Mouse (Mus musculus): ENCODE results near the gene Tlnrd1. TPM values are rescaled to one million over a fixed set of nuclear protein-coding genes. Genes with fewer than 3 reads are reported as not detected.

The Tlnrd1 gene
- total RNA-seq, 2 experiments from 2014 or later, result 5.0 to 8.3 TPM

GRCm38 (mm10) chr7:83847187-83848075, 36.7 kb downstream of the Tlnrd1 start:
- ATAC-seq (replicated peaks; ENCODE audit: poor library complexity), result no peak

GRCm38 (mm10) chr7:83844807-83845206, 39.3 kb downstream of the Tlnrd1 start:
- no peak for ATAC-seq (replicated peaks; ENCODE audit: poor library complexity)

- ATAC-seq (replicated peaks; ENCODE audit: poor library complexity), result no peak
These were observed 41.4 kb downstream of the Tlnrd1 start for GRCm38 (mm10) chr7:83842486-83843259.

GRCm38 (mm10) chr7:83840076-83840475, 44.0 kb downstream of the Tlnrd1 start:
- ATAC-seq (replicated peaks; ENCODE audit: poor library complexity), result no peak

GRCm38 (mm10) chr7:83838525-83839224, 45.4 kb downstream of the Tlnrd1 start:
- no peak for ATAC-seq (replicated peaks; ENCODE audit: poor library complexity)

Other genes with a start within 250 kb of the Tlnrd1 start
- 18.6 and 20.8 TPM in 2 replicates for gene Il16, start 138.6 kb downstream of the Tlnrd1 start, total RNA-seq (2015)
- gene Il16, start 138.6 kb downstream of the Tlnrd1 start, total RNA-seq (2017), result 66.4 and 71.6 TPM in 2 replicates
- not detected in 2 replicates for gene Cfap161, start 89.4 kb downstream of the Tlnrd1 start, total RNA-seq (2015)
- gene Cfap161, start 89.4 kb downstream of the Tlnrd1 start, total RNA-seq (2017), result not detected in 2 replicates
- 32.4 and 37.6 TPM in 2 replicates for gene Mesd, start 161 bp upstream of the Tlnrd1 start, total RNA-seq (2015)
- 61.0 and 61.2 TPM in 2 replicates for gene Mesd, start 161 bp upstream of the Tlnrd1 start, total RNA-seq (2017)
- not detected in 2 replicates for gene Cemip, start 202.2 kb upstream of the Tlnrd1 start, total RNA-seq (2015)
- gene Cemip, start 202.2 kb upstream of the Tlnrd1 start, total RNA-seq (2017), result not detected in 2 replicates